Mouse (Mus musculus): ENCODE measurements at regions not wholly inside any gene's neighbourhood (a gene's known extent, or its start where the extent isn't known, plus 50 kb on each side); places are given as distances from the start of the nearest gene placed in this dataset.
"Not testable (repeated sequence)": the region's sequence is repeated elsewhere in the genome, so short reads cannot be mapped to it uniquely, and the experiment has no call there.

DNA sequence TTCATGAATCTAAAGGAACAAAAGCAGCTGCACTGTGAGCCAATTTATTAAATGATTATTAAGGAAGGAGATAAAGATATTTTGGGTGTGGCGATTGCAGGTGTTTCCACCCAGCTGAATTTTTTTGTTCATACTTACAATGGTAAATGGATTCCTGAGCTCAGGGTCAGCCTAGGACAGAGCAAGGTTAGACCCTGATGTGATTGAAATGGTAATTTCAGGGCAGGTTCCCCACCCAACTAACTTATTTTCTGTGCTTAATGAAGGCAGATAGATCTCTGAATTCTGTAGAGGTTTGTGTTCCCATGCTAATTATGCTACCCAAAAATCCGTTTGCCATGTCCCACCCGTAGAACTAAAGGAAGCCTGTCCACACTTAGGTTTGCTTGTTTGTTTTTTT lies 258.8 kb upstream of the St6gal2 start:
- no peak for DNase-seq (ENCODE audit: low spot score)

DNA sequence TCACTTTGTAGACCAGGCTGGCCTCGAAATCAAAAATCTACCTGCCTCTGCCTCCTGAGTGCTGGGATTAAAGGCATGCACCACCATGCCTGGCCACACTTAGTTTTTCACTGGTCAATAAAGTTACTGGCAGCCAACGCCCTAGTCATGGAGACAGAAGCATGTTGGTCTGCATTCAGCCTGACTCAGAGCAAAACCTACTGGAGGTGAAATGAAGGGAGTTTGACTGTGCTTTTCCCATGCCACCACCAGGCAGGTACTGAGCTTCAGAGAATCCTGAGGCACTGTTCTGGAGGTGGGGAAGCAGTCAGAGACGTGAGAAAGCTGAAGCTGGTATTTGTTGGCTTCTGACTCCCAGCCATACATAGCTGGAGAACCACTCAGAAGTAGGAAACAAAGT lies 258.4 kb upstream of the St6gal2 start:
- no peak for DNase-seq (ENCODE audit: low spot score)

DNA sequence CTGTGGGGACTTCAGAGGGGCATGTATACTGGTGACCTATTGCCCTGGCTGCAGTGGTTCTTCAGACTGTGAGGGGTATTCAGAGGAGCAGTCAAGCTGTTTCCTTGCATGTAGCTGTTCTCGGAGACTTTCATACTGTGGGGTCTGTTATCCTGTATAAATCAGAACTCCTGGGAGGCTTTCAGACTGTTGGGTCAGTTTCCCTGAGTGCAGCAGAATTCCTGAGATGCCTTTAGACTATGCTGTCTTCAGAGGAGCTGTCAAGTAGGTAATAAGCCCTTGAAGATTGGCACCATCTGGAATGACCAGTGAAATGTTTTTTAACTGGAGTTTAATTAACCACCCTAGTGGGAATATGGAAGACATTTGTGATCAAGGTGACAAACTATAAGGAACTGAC lies 238.6 kb upstream of the St6gal2 start:
- DNase-seq (ENCODE audit: low spot score), result no peak

DNA sequence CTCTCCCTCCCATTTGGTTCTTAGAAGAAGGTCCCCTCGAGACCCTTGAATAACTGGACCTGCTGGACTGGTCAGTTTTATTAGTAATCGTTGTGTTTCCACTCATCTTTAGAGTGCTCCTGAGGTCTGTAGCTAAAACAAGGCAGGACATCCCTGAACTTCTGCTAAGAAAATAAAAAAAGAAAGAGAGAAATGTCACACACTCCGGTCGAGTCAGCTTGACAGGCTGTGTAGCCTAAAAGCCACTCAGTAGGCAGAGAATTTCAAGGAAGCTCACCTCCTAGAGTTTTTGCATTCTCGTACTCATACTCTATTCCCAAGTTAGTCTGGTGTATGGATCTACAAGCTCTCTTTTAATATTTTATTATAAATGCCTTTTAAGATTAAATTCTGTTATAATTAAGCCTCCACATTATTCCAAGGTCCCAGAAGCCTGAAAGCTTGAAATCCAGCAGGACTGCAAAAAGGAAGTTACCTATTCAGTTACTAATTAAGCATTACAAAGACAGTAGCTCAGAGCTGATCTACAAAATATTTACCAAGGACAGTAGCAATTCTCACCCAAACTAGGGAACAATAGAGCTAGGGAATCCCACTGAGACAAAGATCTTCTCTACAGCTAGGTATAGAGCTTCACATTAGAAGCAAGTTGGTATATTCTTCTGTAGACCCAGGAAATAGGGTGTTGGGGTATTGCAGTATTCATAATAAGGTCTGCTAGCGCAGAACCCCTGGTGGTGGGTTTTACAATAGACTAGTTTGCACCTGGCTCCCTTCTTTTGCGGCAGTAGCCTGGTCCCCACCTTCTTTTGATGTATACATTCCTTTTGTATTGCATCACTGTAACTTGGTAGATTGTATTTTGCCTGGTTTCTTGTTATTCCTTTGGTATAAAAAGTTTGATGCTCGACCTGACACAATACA lies 226.7 kb upstream of the St6gal2 start:
- DNase-seq (ENCODE audit: low spot score), result not testable (repeated sequence)

DNA sequence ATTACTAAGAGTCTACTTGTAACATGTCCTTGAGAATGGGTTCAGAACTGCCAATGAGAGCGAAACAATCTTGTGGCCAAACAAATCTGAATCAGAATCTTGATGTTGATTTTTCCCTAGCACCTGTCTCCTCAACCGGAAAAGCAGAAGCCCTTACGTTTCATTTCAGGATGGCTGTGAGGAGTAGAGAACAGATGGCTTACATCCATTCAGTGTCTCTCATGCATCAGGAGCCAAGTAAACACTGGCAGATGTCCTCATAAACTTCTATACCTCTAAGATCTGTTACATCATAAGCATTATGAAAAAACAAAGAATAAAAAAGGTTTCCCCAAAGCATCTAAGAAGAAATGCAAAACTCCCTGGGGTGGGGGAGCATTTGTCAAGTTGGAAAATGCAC lies 221.1 kb upstream of the St6gal2 start:
- DNase-seq (ENCODE audit: low spot score), result no peak

DNA sequence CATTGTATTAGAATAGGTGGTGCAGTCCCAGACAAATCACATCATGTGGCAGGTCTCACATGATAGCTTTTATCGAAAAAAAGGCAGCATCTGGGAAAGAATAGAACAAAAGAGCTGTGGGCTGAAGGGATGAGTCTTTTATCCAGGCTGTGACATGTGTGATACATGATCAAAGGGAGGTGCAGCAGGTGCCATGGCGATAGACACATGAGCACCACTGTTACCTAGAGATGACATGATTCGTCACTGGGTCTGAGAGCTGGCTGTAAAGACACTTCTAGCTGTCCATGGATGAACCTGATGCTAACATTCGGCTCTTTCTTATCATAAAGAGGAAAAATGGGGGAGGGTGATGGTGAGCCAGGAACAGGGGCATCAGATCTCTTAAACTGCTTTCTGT lies 210.9 kb upstream of the St6gal2 start:
- DNase-seq (ENCODE audit: low spot score), result no peak

DNA sequence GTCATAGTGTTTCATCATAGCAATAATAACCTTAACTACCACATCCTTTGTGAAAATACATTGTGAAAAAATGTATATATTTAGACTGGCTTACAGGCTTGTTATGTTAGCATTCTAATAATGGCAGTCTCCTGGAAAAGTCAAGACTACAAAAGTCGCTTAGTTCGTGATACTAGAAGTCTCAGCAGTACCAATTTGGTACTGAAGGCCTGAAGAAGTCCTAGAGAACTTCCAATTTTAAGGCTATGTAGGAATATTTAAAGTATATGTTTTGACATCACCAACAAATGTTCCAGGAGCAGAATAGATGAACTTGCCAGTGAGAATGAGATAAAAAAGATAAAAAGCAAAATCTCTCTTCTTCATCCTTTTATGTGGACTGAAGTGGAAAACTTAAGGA lies 182.5 kb upstream of the St6gal2 start:
- no peak for DNase-seq (ENCODE audit: low spot score)

DNA sequence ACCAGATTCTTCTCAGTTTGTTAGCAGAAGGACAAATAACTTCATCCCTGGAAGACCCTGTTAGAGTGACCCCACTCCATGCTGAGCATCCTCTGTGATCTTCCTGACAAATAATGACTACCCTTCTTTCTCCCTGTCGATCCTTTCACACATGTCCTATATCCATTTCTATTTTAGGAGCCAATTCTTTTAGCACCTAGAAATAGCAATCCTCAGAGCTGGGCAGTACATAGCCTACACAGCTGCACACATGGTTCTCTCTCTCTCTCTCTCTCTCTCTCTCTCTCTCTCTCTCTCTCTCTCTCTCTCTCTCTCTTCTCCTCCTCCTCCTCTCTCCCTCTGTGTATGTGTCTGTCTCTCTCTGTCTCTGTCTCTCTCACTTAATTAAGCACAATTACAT lies 168.6 kb upstream of the St6gal2 start:
- DNase-seq (ENCODE audit: low spot score), result no peak

DNA sequence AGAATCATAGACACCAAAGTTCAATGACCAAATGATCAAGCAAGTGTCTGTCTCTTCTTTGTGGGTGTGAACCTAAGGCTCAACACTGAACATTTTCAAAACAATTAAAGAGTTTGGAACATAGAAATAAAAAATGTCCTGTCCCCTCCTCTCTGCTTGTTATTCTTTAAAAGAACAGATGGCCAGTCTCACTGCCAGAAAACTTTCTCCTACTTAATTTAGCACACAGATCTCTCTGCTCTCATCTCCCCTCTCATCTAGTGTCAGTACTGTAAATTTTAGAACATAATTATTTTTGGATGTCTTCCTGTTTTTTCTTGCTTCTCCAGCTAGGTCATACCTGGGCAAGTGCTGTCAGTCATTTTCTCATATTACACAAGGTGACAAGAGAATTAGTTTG lies 163.9 kb upstream of the St6gal2 start:
- DNase-seq (ENCODE audit: low spot score), result peak; percentile 53

DNA sequence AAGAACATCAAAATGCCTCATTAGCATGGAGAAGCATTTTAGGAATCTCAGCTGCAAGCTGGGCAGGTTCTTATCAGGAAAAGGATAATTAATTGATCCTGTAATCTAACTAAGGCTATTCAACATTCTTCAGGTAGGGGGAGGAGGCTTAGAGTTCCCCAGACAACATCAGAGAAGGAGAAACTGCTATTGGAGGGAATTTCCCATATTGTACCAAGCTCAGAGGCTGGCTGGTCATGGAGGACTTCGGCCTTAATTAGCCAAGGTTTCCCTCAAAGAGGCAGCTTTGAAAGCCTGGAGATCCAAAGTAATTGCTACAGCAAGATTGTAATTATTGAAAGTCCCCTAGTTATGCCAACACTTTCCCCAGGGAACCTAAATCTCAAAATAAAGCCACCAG lies 156.6 kb upstream of the St6gal2 start:
- no peak for DNase-seq (ENCODE audit: low spot score)

DNA sequence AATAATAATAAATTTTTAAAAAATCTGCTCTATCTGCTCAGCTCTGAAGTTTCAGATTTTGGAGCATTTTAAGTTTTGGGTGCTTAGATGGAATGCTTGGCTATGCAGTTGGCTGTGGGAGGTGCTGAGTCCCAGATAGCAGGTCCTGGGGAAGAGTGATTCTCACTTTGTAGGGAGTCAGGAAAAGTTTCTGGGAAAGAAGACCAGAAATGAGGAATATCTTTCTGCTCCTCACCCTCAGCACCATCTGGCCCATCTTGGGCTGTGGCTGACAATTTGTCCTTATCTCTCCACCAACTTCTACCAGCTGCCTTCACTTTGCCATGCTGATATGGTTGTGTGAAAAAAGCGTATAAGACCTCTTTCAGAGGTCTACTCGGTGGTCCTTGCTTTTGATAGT lies 152.5 kb upstream of the St6gal2 start:
- DNase-seq (ENCODE audit: low spot score), result peak; percentile 30

DNA sequence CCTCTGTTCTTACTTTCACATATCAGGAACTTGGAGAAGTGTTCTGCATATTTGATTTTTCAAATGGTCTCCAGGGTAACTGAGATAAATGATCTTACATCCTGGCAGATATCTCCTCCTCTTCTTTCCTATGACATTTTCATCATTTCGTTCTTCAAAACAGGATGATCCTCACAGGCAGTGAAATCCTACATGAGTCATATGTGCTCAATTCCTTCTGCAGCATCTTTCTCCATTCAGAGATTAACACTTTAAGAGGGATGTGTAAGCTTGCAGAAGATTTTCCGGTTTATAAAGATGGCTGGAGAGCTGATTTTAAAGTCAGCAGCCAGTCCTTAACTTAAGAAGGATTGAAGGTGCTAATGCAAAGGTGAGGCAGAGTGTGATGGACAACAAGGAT lies 148.5 kb upstream of the St6gal2 start:
- no peak for DNase-seq (ENCODE audit: low spot score)

DNA sequence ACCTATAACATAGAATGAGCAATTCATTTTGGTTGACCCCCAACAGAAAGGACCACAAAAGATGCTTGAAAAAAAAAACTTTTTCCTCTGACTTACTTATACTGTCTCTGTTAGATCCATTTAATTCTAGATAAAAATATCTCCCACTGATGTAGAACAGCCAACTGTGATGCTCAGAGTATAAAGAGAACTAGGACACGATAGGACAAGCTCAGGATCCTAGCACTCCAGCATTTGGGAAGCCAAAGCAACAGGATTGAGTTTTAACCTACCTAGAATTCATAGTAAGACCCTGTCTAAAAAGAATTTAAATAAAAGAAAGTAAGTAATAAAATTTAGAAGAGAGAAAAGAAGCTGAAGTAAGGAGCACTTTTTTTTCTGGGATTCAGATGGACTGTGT lies 146.3 kb upstream of the St6gal2 start:
- no peak for DNase-seq (ENCODE audit: low spot score)

DNA sequence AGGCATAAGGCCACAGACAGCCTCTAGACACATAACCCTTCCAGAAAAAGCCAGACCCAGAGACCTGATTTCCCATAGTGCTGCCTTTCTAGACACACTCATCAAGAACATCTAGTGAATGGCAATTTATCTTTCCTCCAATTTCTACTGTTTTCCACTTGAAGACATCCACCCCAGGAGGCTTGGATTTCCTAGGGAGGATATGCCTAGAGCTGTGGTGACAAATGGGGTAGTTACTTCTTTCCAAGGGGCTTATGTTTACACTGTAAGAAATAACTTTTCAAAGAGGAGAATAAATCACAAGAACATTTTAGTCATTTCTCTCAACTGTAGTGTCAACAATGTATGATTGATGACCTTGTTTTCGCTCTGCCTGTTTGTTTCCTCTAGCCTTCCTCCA lies 124.2 kb upstream of the St6gal2 start:
- no peak for DNase-seq (ENCODE audit: low spot score)

DNA sequence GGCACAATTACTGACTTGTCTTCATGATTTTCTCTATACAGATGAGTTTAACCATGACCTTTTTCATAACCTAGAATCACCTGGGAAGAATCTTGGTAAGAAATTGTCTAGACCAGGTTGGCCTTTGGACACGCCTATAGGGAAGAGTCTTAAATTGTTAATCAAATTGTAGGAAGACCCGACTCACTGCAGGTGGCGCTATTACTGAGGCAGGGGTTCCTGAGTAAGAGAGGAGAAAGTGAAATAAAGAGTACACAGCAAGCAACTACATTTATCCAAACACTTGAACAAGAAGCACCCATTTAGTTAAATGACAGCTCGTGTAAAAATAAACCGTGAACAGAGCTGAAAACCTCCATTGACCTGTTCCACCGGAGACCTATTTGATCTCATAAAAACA lies 85.9 kb upstream of the St6gal2 start:
- no peak for DNase-seq (ENCODE audit: low spot score)

DNA sequence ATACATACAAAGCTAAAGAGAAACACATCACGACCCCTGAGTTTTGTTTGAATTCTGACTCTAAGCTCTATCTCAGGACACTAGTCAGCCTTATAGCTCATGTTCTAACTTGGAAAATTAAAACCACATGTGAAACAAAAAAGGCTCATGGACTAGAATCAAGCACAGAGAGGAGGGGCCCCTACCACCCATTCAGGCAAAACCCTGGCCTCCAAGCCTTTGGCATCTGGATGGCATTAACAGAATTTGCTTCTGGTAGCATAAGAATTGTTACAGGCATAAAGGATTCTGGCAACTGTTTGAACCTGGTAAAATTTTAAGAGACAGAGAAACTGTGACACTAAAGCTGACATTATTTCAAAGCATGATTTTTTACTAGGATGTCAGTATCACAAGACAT lies 78.1 kb upstream of the St6gal2 start:
- DNase-seq (ENCODE audit: low spot score), result no peak

DNA sequence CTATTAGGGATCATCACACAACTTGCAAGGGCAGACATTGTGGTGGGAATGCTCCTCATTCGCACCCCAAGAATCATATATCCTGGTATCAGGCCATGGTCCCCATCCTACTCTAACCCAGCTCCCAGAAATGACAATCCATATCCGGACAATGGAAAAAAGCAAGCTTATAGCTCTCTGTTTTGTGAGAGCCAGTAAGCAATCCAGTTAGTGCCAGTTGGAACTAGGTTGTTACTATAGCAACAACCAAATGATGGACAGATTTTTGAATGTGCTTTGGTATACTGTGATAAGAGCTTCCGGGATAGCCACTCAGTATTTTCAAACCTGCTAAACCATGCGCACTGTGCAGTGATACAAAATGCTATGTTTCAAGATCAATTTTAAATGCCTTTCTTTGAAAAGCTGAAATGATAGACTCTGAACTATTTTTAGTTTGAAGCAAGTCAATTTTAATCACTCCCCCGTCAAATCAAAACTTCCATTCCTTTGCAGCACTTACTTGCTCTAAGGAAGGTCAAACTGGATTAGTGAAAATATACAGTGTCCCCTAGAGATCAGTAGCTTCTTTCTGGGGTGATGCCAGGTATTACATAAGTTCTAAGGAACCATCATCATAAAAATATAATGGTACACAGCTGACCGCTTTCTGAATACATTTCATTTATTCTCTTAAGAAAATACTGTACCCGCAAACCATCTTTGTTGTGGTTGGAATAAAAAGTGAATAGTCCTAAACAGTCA lies 77.5 kb upstream of the St6gal2 start:
- DNase-seq (ENCODE audit: low spot score), result peak; percentile 4

Data from left cerebral cortex, adult 11 months (tissue).